Comparison of ENCODE assay signal across 20 mouse cellular contexts in the genomic region with DNA sequence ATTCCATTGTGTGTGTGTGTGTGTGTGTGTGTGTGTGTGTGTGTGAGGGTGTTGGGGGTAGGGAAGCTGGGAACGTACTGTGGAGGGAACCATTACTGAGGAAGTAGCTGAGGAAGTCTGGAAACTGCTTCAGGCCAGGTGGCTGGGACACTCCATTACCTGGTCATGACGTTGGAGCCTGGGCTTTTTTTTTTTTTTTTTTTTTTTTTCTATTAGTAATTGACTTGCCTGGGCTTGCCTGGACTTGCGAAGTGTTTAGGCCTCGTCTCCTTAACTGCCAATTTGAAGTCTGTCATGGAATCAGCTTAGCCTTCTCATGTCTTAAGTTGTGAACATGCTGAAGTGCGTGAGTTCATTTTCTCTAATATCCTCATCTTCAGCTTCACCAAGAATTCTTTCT.
DNase-seq lines count a peak whose midpoint lies in the region; TF ChIP-seq lines count a peak whose summit lies in the region.
"Had no signal": no experiment of that assay in that cellular context is flagged by ENCODE, and none has a peak within 500 bp of the region (broad histone marks: within the 10 kb centered on the region; RNA-seq: fewer than 3 reads in every experiment).

No protein-coding gene starts in this region.

- H3K9ac ChIP-seq in CH12.LX (ENCODE audit: insufficient read depth, low read depth) (no peak overlapping the region), ES-Bruce4 (ENCODE audit: low read depth, poor library complexity, severe bottlenecking) (0 out of 2 replicates have a peak overlapping the region, but pooled peaks have one; percentile 28), ES-E14 (ENCODE audit: insufficient read depth, low read depth, low read length, poor library complexity, severe bottlenecking) (no peak overlapping the region; the same call in 1 of the 2 replicates)
- H3K9ac ChIP-seq: embryonic facial prominence, embryonic 13.5 days; embryonic facial prominence, embryonic 15.5 days; forebrain, embryonic 12.5 days had no signal

- dilution Hi-C loops in CH12.LX (cut with MboI; ENCODE audit: extremely low pct_ligation_motif_present, extremely low pct_unique_long_range_greater_than_20kb, low sequenced_read_pairs) = no loop called here

- no peak overlapping the region for H3K4me2 ChIP-seq in CH12.LX (ENCODE audit: insufficient read depth, low read depth, poor library complexity, severe bottlenecking)
- H3K4me2 ChIP-seq: embryonic facial prominence, embryonic 13.5 days; embryonic facial prominence, embryonic 15.5 days; forebrain, embryonic 12.5 days had no signal

- no peak overlapping the region for H3K4me3 ChIP-seq in CH12.LX (replicated peaks in 1 of 3; ENCODE audit: low read depth in 2 of 3, low read length in 2 of 3, poor library complexity in 1 of 3)
- H3K4me3 ChIP-seq in ES-Bruce4 (ENCODE audit: low read depth, low read length) = no peak overlapping the region
- no peak overlapping the region for H3K4me3 ChIP-seq in ES-E14 (ENCODE audit: insufficient read depth in 1 of 2, low read depth in 1 of 2, low read length in 2 of 2, poor library complexity in 1 of 2, severe bottlenecking in 1 of 2)
- H3K4me3 ChIP-seq: embryonic facial prominence, embryonic 13.5 days; embryonic facial prominence, embryonic 15.5 days; erythroblast, embryonic 14.5 days; forebrain, embryonic 10.5 days; forebrain, embryonic 12.5 days had no signal

- DNase-seq in CH12.LX (ENCODE audit: extremely low read depth) = no peak
- no peak for DNase-seq in ES-E14 (ENCODE audit: low read depth, low spot score)
- DNase-seq in thymus, postnatal 4 days = no peak
- no peak for DNase-seq in left cerebral cortex, adult 18-20 months (ENCODE audit: low spot score in 2 of 2)
- no peak for DNase-seq in cerebellum, adult 8-10 months
- DNase-seq: adrenal gland, adult 8-10 months; adrenal gland, postnatal 14 days; adrenal gland, postnatal 36 days; cerebellum, adult 11-12 months; cerebellum, adult 2 months; cerebellum, adult 9-11 months; cerebellum, postnatal 14 days; cerebellum, postnatal 36 days; embryo, embryonic 11 days had no signal

- H3K79me2 ChIP-seq in CH12.LX (replicated peaks; ENCODE audit: control insufficient read depth, extremely low read depth, insufficient read depth, poor library complexity, severe bottlenecking) = no peaks in the 10 kb centered on the region

- no peaks in the 10 kb centered on the region for H3K27me3 ChIP-seq in CH12.LX (replicated peaks)
- no peaks in the 10 kb centered on the region for H3K27me3 ChIP-seq in ES-Bruce4 (ENCODE audit: control insufficient read depth, insufficient read depth, low read length, poor library complexity, severe bottlenecking)
- H3K27me3 ChIP-seq: embryonic facial prominence, embryonic 13.5 days; embryonic facial prominence, embryonic 15.5 days; forebrain, embryonic 12.5 days had no signal

- TF ChIP-seq EP300 in CH12.LX (IDR thresholded peaks at IDR 0.05; ENCODE audit: low read length) (no peak), ES-Bruce4 (IDR thresholded peaks at IDR 0.05; ENCODE audit: insufficient read depth, low read depth, low read length) (no peak)

- no peak for TF ChIP-seq RAD21 in CH12.LX (IDR thresholded peaks at IDR 0.05; ENCODE audit: low read depth, low read length)

- TF ChIP-seq POLR2A in CH12.LX (IDR thresholded peaks at IDR 0.05; ENCODE audit: low read depth, low read length) (no peak), ES-Bruce4 (IDR thresholded peaks at IDR 0.05; ENCODE audit: insufficient read depth, low read length) (no peak)

- H3K9me3 ChIP-seq in CH12.LX (replicated peaks; ENCODE audit: low read length) (peaks cover 38% of the 10 kb centered on the region), ES-Bruce4 (replicated peaks; ENCODE audit: control insufficient read depth, insufficient read depth, low read length, poor library complexity, severe bottlenecking) (no peaks in the 10 kb centered on the region), ES-E14 (ENCODE audit: control insufficient read depth, insufficient read depth, low read depth, low read length) (no peaks in the 10 kb centered on the region)
- H3K9me3 ChIP-seq: embryonic facial prominence, embryonic 13.5 days; embryonic facial prominence, embryonic 15.5 days; forebrain, embryonic 10.5 days; forebrain, embryonic 12.5 days had no signal

- no peaks in the 10 kb centered on the region for H3K36me3 ChIP-seq in CH12.LX (replicated peaks in 1 of 2; ENCODE audit: control insufficient read depth in 1 of 2, insufficient read depth in 1 of 2, low read length in 1 of 2)
- H3K36me3 ChIP-seq in ES-Bruce4 (ENCODE audit: control insufficient read depth, insufficient read depth, low read length, poor library complexity, severe bottlenecking) = peaks cover 3% of the 10 kb centered on the region; the same call in 1 of the 2 replicates
- peaks cover 13% of the 10 kb centered on the region for H3K36me3 ChIP-seq in ES-E14 (ENCODE audit: control insufficient read depth, insufficient read depth, low read length, poor library complexity, severe bottlenecking)
- H3K36me3 ChIP-seq: embryonic facial prominence, embryonic 13.5 days; embryonic facial prominence, embryonic 15.5 days; forebrain, embryonic 10.5 days; forebrain, embryonic 12.5 days had no signal

- in situ Hi-C loops in CH12.LX (cut with MboI; ENCODE audit: low pct_ligation_motif_present, low pct_unique_long_range_greater_than_20kb, low sequenced_read_pairs) = no loop called here
- in situ Hi-C loops in ES-E14 (cut with MboI; ENCODE audit: low sequenced_read_pairs in 2 of 2, unreplicated experiment in 2 of 2) = no loop called here

- TF ChIP-seq CTCF in CH12.LX (conservative IDR thresholded peaks at IDR 0.05 in 1 of 2, IDR thresholded peaks at IDR 0.05 in 1 of 2; ENCODE audit: low read depth in 2 of 2, low read length in 2 of 2) (no peak), ES-Bruce4 (IDR thresholded peaks at IDR 0.05; ENCODE audit: low read depth, low read length) (no peak)

- H3K4me1 ChIP-seq in CH12.LX (ENCODE audit: control insufficient read depth in 1 of 2, insufficient read depth in 2 of 2) (no peaks in the 10 kb centered on the region), ES-Bruce4 (ENCODE audit: control insufficient read depth, insufficient read depth, low read length) (no peaks in the 10 kb centered on the region), ES-E14 (ENCODE audit: control insufficient read depth in 2 of 2, insufficient read depth in 2 of 2, low read length in 2 of 2, poor library complexity in 1 of 2) (peaks cover 5 to 6% of the 10 kb centered on the region in 2 experiments; a peak in 2 of 4 replicates)
- H3K4me1 ChIP-seq: embryonic facial prominence, embryonic 13.5 days; embryonic facial prominence, embryonic 15.5 days; forebrain, embryonic 10.5 days; forebrain, embryonic 12.5 days had no signal

- H3K27ac ChIP-seq in CH12.LX (ENCODE audit: insufficient read depth, low read depth) = no peak overlapping the region
- H3K27ac ChIP-seq in ES-Bruce4 (ENCODE audit: insufficient read depth, low read length) = peak overlapping the region; percentile 59
- H3K27ac ChIP-seq in ES-E14 (ENCODE audit: insufficient read depth, low read depth, low read length, poor library complexity, severe bottlenecking) = peak overlapping the region; percentile 84
- H3K27ac ChIP-seq: embryonic facial prominence, embryonic 13.5 days; embryonic facial prominence, embryonic 15.5 days; forebrain, embryonic 10.5 days; forebrain, embryonic 12.5 days had no signal

TF ChIP-seq in CH12.LX, 34 proteins besides CTCF, POLR2A, EP300 and RAD21:
- peak; percentile 87 for TF ChIP-seq ZNF384 (IDR thresholded peaks at IDR 0.05; ENCODE audit: low read depth, low read length)
- TF ChIP-seq MXI1 (IDR thresholded peaks at IDR 0.05; ENCODE audit: low read depth, low read length) = no peak
- TF ChIP-seq CHD1 (IDR thresholded peaks at IDR 0.05; ENCODE audit: low read depth, low read length) = 0 out of 2 replicates have a peak, but pooled peaks have one; percentile 37
- no peak for TF ChIP-seq USF1 (IDR thresholded peaks at IDR 0.05; ENCODE audit: low read depth, low read length)
TF ChIP-seq in CH12.LX: peak in this region for 2.

TF ChIP-seq in ES-E14, 5 proteins besides CTCF, POLR2A, EP300 and RAD21:
- TF ChIP-seq ZNF384 (IDR thresholded peaks at IDR 0.05; ENCODE audit: low read depth, low read length) = peak; percentile 93
- TF ChIP-seq HCFC1 (IDR thresholded peaks at IDR 0.05; ENCODE audit: borderline replicate concordance, insufficient read depth, low read length) = no peak
